Mouse (Mus musculus) 3T3-L1 (cell line): ENCODE data around the gene Prr15l.

Source experiments
- DNase-seq: peaks from one replicate; pipeline ENCODE4 v3.0.0-alpha.2; 2015; ENCODE audit warnings: low read depth, low spot score

Prr15l gene

DNA sequence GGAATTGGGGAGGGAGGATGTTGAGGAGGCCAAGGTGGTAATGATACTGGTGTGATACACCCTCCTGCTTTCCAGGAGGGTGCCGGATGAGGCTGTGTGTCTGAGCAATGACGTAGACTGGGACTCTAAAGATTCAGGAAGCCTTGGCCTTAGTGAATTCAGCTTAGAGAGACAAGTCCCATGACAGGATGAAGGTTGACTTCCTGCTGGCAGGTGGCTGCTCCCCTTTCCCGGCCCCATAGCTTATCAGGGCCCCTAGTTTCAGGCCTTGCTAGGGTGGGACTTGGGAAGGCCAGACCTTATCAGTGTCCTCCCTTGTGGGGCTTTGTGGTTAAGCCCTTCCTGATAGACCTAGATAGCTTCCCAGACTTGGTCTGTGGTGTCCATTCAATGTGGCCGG is 19.9 kb downstream of the Prr15l start:
- DNase-seq: no peak

DNA sequence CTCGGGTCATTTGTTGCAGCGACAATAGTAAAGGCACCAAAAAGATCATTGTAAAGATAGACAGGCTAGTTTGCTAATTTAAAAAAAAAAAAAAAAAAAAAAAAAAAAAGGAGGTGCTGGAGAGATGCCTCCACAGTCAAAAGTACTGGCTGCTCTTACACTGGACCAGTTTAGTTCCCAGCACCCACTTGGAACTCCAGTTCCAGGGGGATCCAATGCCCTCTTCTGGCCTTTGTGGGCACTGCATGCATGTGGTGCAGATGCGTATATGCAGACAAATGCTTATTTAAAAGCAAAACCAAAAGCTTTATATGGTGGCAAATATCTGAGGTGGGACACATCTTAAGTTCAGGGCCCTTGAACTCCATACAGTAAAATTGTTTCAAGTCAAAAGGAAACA is 22.9 kb downstream of the Prr15l start:
- no peak for DNase-seq

DNA sequence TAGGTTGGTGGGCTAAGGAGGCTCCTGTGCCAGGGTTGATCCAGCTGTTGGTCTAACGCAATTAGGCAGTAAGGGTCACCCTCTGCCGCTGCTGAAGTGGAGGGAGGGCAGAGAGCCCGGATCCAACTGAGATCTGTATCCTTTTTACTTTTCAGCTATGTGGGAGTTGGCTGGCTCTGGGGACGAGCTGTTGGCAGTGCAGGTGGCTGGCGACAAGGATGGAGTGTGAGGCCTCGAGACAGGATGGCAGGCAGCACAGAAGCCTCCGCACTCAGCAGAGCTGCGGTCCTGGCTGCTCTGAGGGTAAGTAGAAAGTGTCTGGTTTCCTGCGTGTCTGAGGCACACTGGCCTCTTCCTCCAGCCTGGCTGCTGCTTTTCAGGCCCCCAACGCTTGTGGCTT is 24.5 kb downstream of the Prr15l start:
- no peak for DNase-seq

DNA sequence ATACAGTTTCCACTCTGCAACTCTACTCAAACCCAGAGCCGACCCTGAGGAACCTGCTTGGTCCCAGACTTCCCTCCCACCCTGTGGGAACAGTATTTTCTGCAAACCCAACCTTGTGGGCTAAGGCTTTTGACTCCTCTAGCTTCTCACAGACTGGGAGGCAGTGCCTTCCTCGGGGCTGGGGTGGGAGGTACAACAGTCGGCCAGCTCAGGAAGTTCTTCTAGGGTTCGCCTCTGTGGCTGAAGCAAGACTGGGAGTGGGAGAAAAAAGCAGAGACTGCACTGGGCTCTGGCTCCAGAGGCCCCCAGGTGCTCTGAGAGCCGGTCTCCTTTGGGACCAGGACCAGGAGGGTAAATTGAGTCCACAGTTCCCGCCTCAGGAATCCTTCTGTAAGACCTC is 25.0 kb downstream of the Prr15l start:
- DNase-seq: no peak

- no peak for DNase-seq
These were observed 27.2 kb downstream of the Prr15l start for GRCm38 (mm10) chr11:96955094-96955493.

- DNase-seq: no peak
These were observed 28.3 kb downstream of the Prr15l start for GRCm38 (mm10) chr11:96956009-96956724.

GRCm38 (mm10) chr11:96957061-96957805 is 29.3 kb downstream of the Prr15l start:
- DNase-seq: no peak

- peak; percentile 95 for DNase-seq
These were observed 35.7 kb downstream of the Prr15l start for GRCm38 (mm10) chr11:96963580-96963979.

DNA sequence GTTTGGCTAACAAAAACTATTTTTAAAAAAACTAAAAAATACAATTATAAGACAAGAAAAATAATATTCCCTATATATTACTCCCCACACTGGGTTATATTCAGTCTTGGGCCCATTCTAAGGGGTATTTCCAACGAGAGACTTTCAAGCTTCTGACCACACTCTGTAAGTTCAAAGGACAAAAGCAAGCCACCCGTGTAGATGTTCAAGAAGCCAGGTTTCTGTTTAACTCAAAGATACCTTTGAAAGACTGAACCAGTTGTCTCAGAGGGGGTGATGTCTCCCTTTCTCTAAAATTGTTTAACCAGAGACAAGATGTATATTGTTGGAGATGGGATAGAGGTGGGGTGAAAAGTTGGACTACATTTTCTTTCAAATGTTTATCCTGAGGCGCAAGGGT is 38.3 kb downstream of the Prr15l start:
- no peak for DNase-seq

- DNase-seq: peak; percentile 74
These were observed 39.1 kb downstream of the Prr15l start for GRCm38 (mm10) chr11:96966914-96967543.

GRCm38 (mm10) chr11:96967544-96968269 is 39.8 kb downstream of the Prr15l start:
- DNase-seq: no peak

- DNase-seq: no peak
These were observed 40.6 kb downstream of the Prr15l start for GRCm38 (mm10) chr11:96968476-96968875.

GRCm38 (mm10) chr11:96969280-96969722 is 41.4 kb downstream of the Prr15l start:
- DNase-seq: no peak

GRCm38 (mm10) chr11:96969746-96970145 is 41.8 kb downstream of the Prr15l start:
- peak; percentile 95 for DNase-seq

DNA sequence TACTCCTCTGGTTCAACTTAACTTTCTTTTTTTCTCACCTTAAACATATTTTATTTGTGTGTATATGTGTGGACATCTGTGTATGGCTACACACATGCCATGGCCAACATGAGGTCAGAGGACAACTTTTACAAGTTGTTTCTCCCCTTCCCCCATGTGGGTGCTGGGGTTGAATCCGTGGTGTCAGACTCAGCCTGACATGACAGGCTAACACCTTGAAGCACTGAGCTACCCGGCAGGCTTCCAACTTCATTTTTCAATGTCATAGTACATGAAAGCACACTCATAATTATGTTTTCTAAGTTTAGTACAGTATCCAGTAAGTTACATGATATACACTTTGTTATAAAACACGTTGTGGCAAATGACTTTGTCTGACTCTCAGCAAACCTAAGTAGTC is 42.4 kb downstream of the Prr15l start:
- no peak for DNase-seq

DNA sequence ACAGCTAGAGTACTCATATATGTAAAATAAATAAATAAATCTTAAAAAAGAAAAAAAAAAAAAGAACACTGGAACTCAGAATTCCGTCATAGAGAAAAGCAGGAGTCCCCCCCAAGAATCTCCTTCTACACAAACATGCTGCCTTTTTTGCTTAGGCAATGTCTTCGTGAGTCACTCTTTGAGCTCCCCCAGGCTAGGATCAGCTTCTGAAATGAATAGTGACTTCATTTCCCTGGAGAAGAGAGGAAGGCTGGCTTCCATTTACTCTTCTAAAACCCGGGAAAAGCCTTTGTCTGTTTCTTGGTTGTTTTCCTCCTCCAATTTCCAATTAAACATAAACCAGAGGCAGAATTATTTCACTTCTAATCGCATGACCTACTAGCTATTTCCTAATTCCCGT is 45.0 kb downstream of the Prr15l start:
- peak; percentile 94 for DNase-seq

- no peak for DNase-seq
These were observed 45.6 kb downstream of the Prr15l start for GRCm38 (mm10) chr11:96973426-96973964.

GRCm38 (mm10) chr11:96974813-96975212 is 46.9 kb downstream of the Prr15l start:
- DNase-seq: no peak

- DNase-seq: peak; percentile 74
These were observed 47.8 kb downstream of the Prr15l start for GRCm38 (mm10) chr11:96975511-96976378.

- DNase-seq: no peak
These were observed 48.4 kb downstream of the Prr15l start for GRCm38 (mm10) chr11:96976379-96976687.
